In the genomic region with DNA sequence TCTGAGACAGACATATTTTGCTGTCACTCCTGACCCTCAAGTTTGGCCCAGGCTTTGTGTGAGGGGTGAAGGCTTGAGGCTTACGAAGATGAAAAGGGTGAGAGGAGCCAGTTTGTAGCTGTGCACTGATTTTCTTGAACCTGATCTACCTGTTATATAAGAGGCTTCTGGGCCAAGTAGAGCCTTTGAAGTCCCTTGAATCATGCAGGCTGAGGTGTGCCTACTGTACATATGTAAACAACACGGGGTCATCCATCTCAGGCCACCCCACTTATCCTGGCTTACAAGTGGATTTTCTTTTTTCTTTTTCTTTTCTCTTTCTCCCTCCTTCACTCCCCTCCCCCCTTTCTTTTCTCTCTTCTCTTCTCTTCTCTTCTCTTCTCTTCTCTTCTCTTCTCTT, we compare ENCODE assay signal across 19 mouse cellular contexts. TPM values are rescaled to one million over a fixed set of nuclear protein-coding genes. Genes with fewer than 3 reads are reported as not detected.
A peak's percentile ranks its signal among the peaks of the same experiment; 100 is the strongest.
DNase-seq lines count a peak whose midpoint lies in the region; ATAC-seq lines count a peak whose summit lies in the region.
"Had no signal": no experiment of that assay in that cellular context is flagged by ENCODE, and none has a peak within 500 bp of the region (broad histone marks: within the 10 kb centered on the region; RNA-seq: fewer than 3 reads in every experiment).

No protein-coding gene starts in this region.

- H3K4me1 ChIP-seq in forebrain, embryonic 11.5 days (replicated peaks; ENCODE audit: control insufficient read depth, insufficient read depth, low read length) = no peaks in the 10 kb centered on the region
- H3K4me1 ChIP-seq in forebrain, embryonic 14.5 days (ENCODE audit: control insufficient read depth, insufficient read depth, low read length) = no peaks in the 10 kb centered on the region
- peaks cover 14 to 26% of the 10 kb centered on the region in 2 experiments for H3K4me1 ChIP-seq in heart, embryonic 14.5 days (ENCODE audit: control insufficient read depth in 2 of 2, insufficient read depth in 2 of 2, low read length in 2 of 2)
- H3K4me1 ChIP-seq in heart, embryonic 11.5 days (ENCODE audit: control insufficient read depth, insufficient read depth, low read length) = peaks cover 28% of the 10 kb centered on the region
- peaks cover 17% of the 10 kb centered on the region for H3K4me1 ChIP-seq in lung, embryonic 16.5 days (replicated peaks; ENCODE audit: control insufficient read depth, insufficient read depth, low read length)
- H3K4me1 ChIP-seq: hindbrain, embryonic 13.5 days had no signal

- DNase-seq in forebrain, embryonic 11.5 days (ENCODE audit: low spot score) = peak; percentile 39
- no peak for DNase-seq in forebrain, embryonic 14.5 days (ENCODE audit: low spot score)
- DNase-seq in lung, postnatal 14 days = no peak
- DNase-seq in ovary, adult 18-20 months (ENCODE audit: low spot score) = no peak
- DNase-seq: adrenal gland, adult 8-10 months; adrenal gland, postnatal 36 days; B cell, adult 2 months; cerebellum, adult 2 months; cerebellum, postnatal 10 days; gastrocnemius, postnatal 36 days; heart, adult 18-20 months had no signal

- no peaks in the 10 kb centered on the region; the same call in 1 of the 2 replicates for H3K36me3 ChIP-seq in forebrain, embryonic 11.5 days (ENCODE audit: control insufficient read depth, insufficient read depth, low read length)
- H3K36me3 ChIP-seq in forebrain, embryonic 14.5 days (ENCODE audit: control insufficient read depth, insufficient read depth, low read length) = peaks cover 88% of the 10 kb centered on the region
- peaks cover 79% of the 10 kb centered on the region for H3K36me3 ChIP-seq in heart, embryonic 14.5 days (ENCODE audit: control insufficient read depth, insufficient read depth, low read length)
- H3K36me3 ChIP-seq in heart, embryonic 11.5 days (ENCODE audit: control insufficient read depth, insufficient read depth, low read length) = peaks cover 17% of the 10 kb centered on the region; the same call in 1 of the 2 replicates
- peaks cover 21% of the 10 kb centered on the region; the same call in 1 of the 2 replicates for H3K36me3 ChIP-seq in lung, embryonic 16.5 days (ENCODE audit: control insufficient read depth, insufficient read depth, low read length)

- no peaks in the 10 kb centered on the region for H3K27me3 ChIP-seq in forebrain, embryonic 11.5 days (ENCODE audit: control insufficient read depth, insufficient read depth, low read length)
- H3K27me3 ChIP-seq in forebrain, embryonic 14.5 days (replicated peaks; ENCODE audit: control insufficient read depth, insufficient read depth, low read length) = no peaks in the 10 kb centered on the region
- H3K27me3 ChIP-seq in heart, embryonic 14.5 days (ENCODE audit: control insufficient read depth, insufficient read depth, low read length) = no peaks in the 10 kb centered on the region
- no peaks in the 10 kb centered on the region for H3K27me3 ChIP-seq in heart, embryonic 11.5 days (ENCODE audit: control insufficient read depth, insufficient read depth, low read length)
- no peaks in the 10 kb centered on the region for H3K27me3 ChIP-seq in lung, embryonic 16.5 days (ENCODE audit: control insufficient read depth, insufficient read depth, low read depth, low read length)
- H3K27me3 ChIP-seq: forebrain, embryonic 15.5 days; hindbrain, embryonic 13.5 days had no signal

- no peaks in the 10 kb centered on the region for H3K9me3 ChIP-seq in forebrain, embryonic 11.5 days (ENCODE audit: control insufficient read depth, low read length)
- no peaks in the 10 kb centered on the region for H3K9me3 ChIP-seq in forebrain, embryonic 14.5 days (replicated peaks; ENCODE audit: control insufficient read depth, low read length)
- H3K9me3 ChIP-seq in heart, embryonic 14.5 days (ENCODE audit: control insufficient read depth, low read length) = no peaks in the 10 kb centered on the region
- H3K9me3 ChIP-seq in heart, embryonic 11.5 days (replicated peaks; ENCODE audit: control insufficient read depth, low read length) = no peaks in the 10 kb centered on the region
- no peaks in the 10 kb centered on the region for H3K9me3 ChIP-seq in lung, embryonic 16.5 days (ENCODE audit: control insufficient read depth, low read length)
- H3K9me3 ChIP-seq: embryonic facial prominence, embryonic 10.5 days; forebrain, embryonic 15.5 days; hindbrain, embryonic 13.5 days had no signal

- no peak overlapping the region for H3K4me3 ChIP-seq in forebrain, embryonic 11.5 days (ENCODE audit: low read depth, low read length)
- H3K4me3 ChIP-seq in forebrain, embryonic 14.5 days (ENCODE audit: low read depth, low read length) = no peak overlapping the region
- no peak overlapping the region for H3K4me3 ChIP-seq in heart, embryonic 14.5 days (ENCODE audit: control insufficient read depth in 1 of 2, insufficient read depth in 1 of 2, low read depth in 1 of 2, low read length in 2 of 2)
- H3K4me3 ChIP-seq in heart, embryonic 11.5 days (ENCODE audit: low read depth, low read length) = no peak overlapping the region
- H3K4me3 ChIP-seq in lung, embryonic 16.5 days (ENCODE audit: low read length) = no peak overlapping the region
- H3K4me3 ChIP-seq: embryonic facial prominence, embryonic 10.5 days; forebrain, embryonic 15.5 days; hindbrain, embryonic 13.5 days had no signal

- WGBS in forebrain, embryonic 11.5 days = 78% methylated on average over 2 of the region's 2 CpGs
- 83% methylated on average over 2 of the region's 2 CpGs for WGBS in forebrain, embryonic 14.5 days
- WGBS in heart, embryonic 14.5 days = 48% methylated on average over 2 of the region's 2 CpGs
- WGBS in heart, embryonic 11.5 days (ENCODE audit: insufficient replicate concordance) = 56% methylated on average over 2 of the region's 2 CpGs
- 20% methylated on average over 2 of the region's 2 CpGs for WGBS in lung, embryonic 16.5 days

- H3K9ac ChIP-seq in forebrain, embryonic 11.5 days (ENCODE audit: low read length) = no peak overlapping the region
- no peak overlapping the region for H3K9ac ChIP-seq in forebrain, embryonic 14.5 days (ENCODE audit: low read length)
- no peak overlapping the region for H3K9ac ChIP-seq in heart, embryonic 14.5 days (ENCODE audit: low read length)
- no peak overlapping the region for H3K9ac ChIP-seq in heart, embryonic 11.5 days (ENCODE audit: low read depth, low read length)
- H3K9ac ChIP-seq in lung, embryonic 16.5 days (ENCODE audit: low read length) = no peak overlapping the region
- H3K9ac ChIP-seq: forebrain, embryonic 15.5 days; hindbrain, embryonic 13.5 days had no signal

- ATAC-seq in forebrain, embryonic 11.5 days (replicated peaks; ENCODE audit: low FRiP score) = no peak
- ATAC-seq in forebrain, embryonic 14.5 days = no peak
- ATAC-seq in heart, embryonic 14.5 days (ENCODE audit: insufficient number of reproducible peaks, insufficient read depth, low FRiP score, low read depth) = no peak
- no peak for ATAC-seq in heart, embryonic 11.5 days (replicated peaks; ENCODE audit: insufficient number of reproducible peaks, low FRiP score, low TSS enrichment)
- peak; percentile 35 for ATAC-seq in lung, embryonic 16.5 days (ENCODE audit: low read depth)
- ATAC-seq: CD4-positive, CD25-positive, alpha-beta regulatory T cell, adult 4 months; forebrain, embryonic 15.5 days; hindbrain, postnatal 0 days had no signal

- H3K27ac ChIP-seq in forebrain, embryonic 11.5 days (ENCODE audit: low read depth, low read length) = no peak overlapping the region
- no peak overlapping the region for H3K27ac ChIP-seq in forebrain, embryonic 14.5 days (ENCODE audit: low read depth, low read length)
- peak overlapping the region; percentile 3 to 75; a peak in 2 of 4 replicates for H3K27ac ChIP-seq in heart, embryonic 14.5 days (replicated peaks in 1 of 2; ENCODE audit: control insufficient read depth in 1 of 2, insufficient read depth in 1 of 2, low read depth in 2 of 2, low read length in 2 of 2)
- H3K27ac ChIP-seq in heart, embryonic 11.5 days (ENCODE audit: low read depth, low read length) = no peak overlapping the region
- peak overlapping the region; percentile 20; the same call in 1 of the 2 replicates for H3K27ac ChIP-seq in lung, embryonic 16.5 days (ENCODE audit: low read length)
- H3K27ac ChIP-seq: embryonic facial prominence, embryonic 10.5 days; forebrain, embryonic 15.5 days; hindbrain, embryonic 13.5 days; hindbrain, postnatal 0 days had no signal

- no peak overlapping the region for H3K4me2 ChIP-seq in forebrain, embryonic 11.5 days (ENCODE audit: low read depth, low read length, severe bottlenecking)
- H3K4me2 ChIP-seq in forebrain, embryonic 14.5 days (ENCODE audit: low read length) = no peak overlapping the region
- peak overlapping the region; percentile 11; the same call in 1 of the 2 replicates for H3K4me2 ChIP-seq in heart, embryonic 14.5 days (ENCODE audit: low read length)
- no peak overlapping the region for H3K4me2 ChIP-seq in heart, embryonic 11.5 days
- H3K4me2 ChIP-seq in lung, embryonic 16.5 days (ENCODE audit: low read depth, low read length) = no peak overlapping the region
- H3K4me2 ChIP-seq: forebrain, embryonic 15.5 days; hindbrain, embryonic 13.5 days had no signal

RNA-seq across cellular contexts. Expression of gene Tmem206, which starts 22.9 kb away (rescaled TPM):
- polyA plus RNA-seq in forebrain, embryonic 11.5 days (2014; fragmentation: Nextera tagmentation; extraction: Ambion mirVana) = 34.2 and 35.5 TPM in 2 replicates
- 57.0 and 62.5 TPM in 2 replicates for polyA plus RNA-seq in forebrain, embryonic 14.5 days (2014; fragmentation: Nextera tagmentation; extraction: Ambion mirVana)
- 18.5 and 20.9 TPM in 2 replicates for polyA plus RNA-seq in heart, embryonic 14.5 days (2014; fragmentation: Nextera tagmentation; extraction: Ambion mirVana)
- polyA plus RNA-seq in heart, embryonic 11.5 days (2014; fragmentation: Nextera tagmentation; extraction: Ambion mirVana) = 18.7 and 19.0 TPM in 2 replicates
- 22.8 and 23.4 TPM in 2 replicates for polyA plus RNA-seq in lung, embryonic 16.5 days (2015; fragmentation: Nextera tagmentation; extraction: Ambion mirVana)

RNA-seq across cellular contexts. Expression of gene Nenf, which starts 30.6 kb away (rescaled TPM):
- 57.6 and 57.8 TPM in 2 replicates for polyA plus RNA-seq in forebrain, embryonic 11.5 days (2014; fragmentation: Nextera tagmentation; extraction: Ambion mirVana)
- 125 and 128 TPM in 2 replicates for polyA plus RNA-seq in forebrain, embryonic 14.5 days (2014; fragmentation: Nextera tagmentation; extraction: Ambion mirVana)
- polyA plus RNA-seq in heart, embryonic 14.5 days (2014; fragmentation: Nextera tagmentation; extraction: Ambion mirVana) = 138 and 157 TPM in 2 replicates
- 106 and 111 TPM in 2 replicates for polyA plus RNA-seq in heart, embryonic 11.5 days (2014; fragmentation: Nextera tagmentation; extraction: Ambion mirVana)
- polyA plus RNA-seq in lung, embryonic 16.5 days (2015; fragmentation: Nextera tagmentation; extraction: Ambion mirVana) = 97.7 and 107 TPM in 2 replicates

RNA-seq across cellular contexts. Expression of gene Ppp2r5a, which starts 54.5 kb away (rescaled TPM):
- polyA plus RNA-seq in forebrain, embryonic 11.5 days (2014; fragmentation: Nextera tagmentation; extraction: Ambion mirVana) = 19.4 and 21.9 TPM in 2 replicates
- 10.5 and 11.8 TPM in 2 replicates for polyA plus RNA-seq in forebrain, embryonic 14.5 days (2014; fragmentation: Nextera tagmentation; extraction: Ambion mirVana)
- polyA plus RNA-seq in heart, embryonic 14.5 days (2014; fragmentation: Nextera tagmentation; extraction: Ambion mirVana) = 55.0 and 62.4 TPM in 2 replicates
- 41.1 and 43.4 TPM in 2 replicates for polyA plus RNA-seq in heart, embryonic 11.5 days (2014; fragmentation: Nextera tagmentation; extraction: Ambion mirVana)
- 18.4 and 21.7 TPM in 2 replicates for polyA plus RNA-seq in lung, embryonic 16.5 days (2015; fragmentation: Nextera tagmentation; extraction: Ambion mirVana)

Comparison
In these comparisons a context has a peak if more than half of its experiments do, and no peak if none do; other contexts are left out.
1. H3K27ac ChIP-seq: peak in heart, embryonic 14.5 days (2 of 2) and lung, embryonic 16.5 days (single experiment); none in forebrain, embryonic 11.5 days (single experiment), forebrain, embryonic 14.5 days (single experiment) and heart, embryonic 11.5 days (single experiment).